Mouse (Mus musculus) left cerebral cortex, adult 11 months (tissue): ENCODE results near the gene Slc17a8.
A peak's percentile ranks its signal among the peaks of the same experiment; 100 is the strongest.
"Not testable (repeated sequence)": the region's sequence is repeated elsewhere in the genome, so short reads cannot be mapped to it uniquely, and the experiment has no call there.

Experiments
- DNase-seq: peaks from one replicate; pipeline ENCODE4 v3.0.0; 2022; ENCODE audit warnings: low spot score

The Slc17a8 gene

DNA sequence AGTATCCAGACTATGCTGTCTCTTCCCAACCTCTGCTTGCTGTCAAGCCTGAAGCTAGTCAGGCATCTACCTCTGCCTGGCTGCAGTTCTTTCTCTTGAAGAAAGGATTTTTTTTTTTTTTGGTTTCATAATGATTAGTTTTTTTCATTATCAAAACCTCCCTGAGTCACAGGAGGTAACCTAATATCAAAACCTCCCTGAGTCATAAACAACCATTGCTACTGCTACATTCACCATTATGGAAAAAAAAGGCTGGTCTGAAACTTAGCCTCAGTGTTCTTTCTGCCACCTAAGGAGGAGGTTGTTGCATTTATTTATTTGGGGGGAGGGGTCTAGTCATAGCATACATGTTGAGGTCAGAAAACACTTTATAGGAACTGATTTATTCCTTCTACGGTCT is 31.2 kb downstream of the Slc17a8 start:
- DNase-seq = no peak

DNA sequence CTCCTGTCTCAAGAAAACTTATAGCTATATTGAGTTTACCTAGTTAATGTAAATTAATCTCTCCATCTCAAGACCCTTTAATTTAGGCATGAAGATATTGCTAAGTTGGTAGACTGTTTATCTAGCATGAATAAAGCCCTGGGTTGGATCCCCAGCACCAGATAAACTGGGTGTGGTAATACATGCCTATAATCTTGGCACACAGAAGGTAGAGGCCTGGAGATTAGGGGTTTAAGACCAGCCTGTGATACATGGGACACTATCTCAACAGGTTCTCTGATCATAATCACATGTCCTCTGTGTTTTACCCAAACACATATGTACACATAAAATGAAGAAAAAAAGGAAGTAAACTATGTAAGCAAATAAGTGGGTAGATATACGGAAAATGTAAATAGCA is 32.3 kb downstream of the Slc17a8 start:
- no peak for DNase-seq

DNA sequence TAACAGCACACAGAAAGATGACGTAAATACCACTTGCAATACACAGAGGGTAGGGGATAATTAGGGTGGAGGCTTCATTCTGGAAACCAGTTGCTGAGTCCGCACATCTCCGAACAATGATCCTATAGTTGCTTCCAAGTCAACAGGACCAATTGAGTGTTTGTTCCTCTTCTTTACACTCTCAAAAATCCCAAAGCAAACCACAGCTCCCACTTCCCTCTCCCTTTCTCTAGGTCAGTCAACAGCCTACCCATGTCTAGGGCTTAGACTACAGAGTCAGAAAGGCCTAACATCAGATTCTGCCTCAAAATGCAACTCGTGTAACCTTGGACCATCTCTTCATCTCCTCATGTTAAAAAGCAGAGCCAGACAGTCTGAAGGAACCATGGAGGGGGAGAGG is 36.3 kb downstream of the Slc17a8 start:
- DNase-seq = no peak

DNA sequence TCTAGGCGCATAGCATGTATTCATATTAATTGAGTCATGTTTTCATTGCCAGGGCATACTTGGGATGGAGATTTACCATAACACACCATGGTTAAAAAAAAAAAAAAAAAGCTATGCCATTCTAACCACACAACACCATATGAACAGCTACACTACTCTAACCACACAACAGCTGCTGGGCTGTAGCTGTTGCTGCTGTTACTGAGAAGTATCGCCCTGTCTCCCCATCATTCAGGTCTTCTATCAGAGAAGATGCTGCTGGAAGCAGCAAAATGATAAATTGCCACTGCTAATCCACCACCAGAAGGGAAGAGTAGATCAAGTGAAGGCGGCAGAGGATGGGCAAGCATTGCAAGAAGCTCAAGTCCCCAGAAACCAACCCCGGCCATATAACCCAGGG is 42.3 kb downstream of the Slc17a8 start:
- DNase-seq = no peak

DNA sequence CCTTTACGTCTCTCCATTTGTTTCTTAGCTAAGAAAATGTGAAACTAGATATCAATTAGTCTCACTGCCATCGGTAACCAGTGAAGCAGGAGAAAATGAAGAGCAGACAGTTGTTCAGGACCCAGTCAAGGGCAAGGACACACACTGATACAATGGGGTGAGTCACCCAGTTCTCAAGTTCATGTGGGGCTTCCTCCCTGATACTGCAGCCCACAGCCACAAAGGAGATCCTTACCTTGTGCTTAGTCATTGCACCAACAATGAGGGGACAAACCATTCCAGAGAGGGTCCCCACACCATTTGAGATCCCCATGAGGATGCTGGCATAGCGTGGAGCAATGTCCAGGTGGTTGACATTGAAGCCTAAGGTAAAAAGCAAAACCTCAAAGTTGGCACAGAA is 43.4 kb downstream of the Slc17a8 start:
- DNase-seq = no peak

DNA sequence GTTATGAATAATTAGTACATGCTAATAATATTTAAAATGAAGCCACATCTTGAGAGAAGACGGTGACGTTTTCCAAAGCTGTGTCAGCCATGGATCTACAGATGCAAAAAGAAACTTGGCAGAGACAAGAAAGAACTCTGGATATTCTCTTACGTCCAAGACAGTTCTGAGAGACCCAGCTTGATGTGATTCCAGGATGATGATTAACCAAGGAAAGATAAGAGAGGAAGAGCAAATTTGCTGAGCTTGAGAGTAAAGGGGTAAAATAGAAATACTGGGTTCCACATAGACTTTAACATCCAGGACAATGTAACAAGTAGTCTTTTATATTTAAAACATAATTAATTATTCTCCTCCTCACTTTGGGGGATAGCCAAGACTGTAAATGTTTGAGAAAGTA is 47.6 kb downstream of the Slc17a8 start:
- DNase-seq = no peak

DNA sequence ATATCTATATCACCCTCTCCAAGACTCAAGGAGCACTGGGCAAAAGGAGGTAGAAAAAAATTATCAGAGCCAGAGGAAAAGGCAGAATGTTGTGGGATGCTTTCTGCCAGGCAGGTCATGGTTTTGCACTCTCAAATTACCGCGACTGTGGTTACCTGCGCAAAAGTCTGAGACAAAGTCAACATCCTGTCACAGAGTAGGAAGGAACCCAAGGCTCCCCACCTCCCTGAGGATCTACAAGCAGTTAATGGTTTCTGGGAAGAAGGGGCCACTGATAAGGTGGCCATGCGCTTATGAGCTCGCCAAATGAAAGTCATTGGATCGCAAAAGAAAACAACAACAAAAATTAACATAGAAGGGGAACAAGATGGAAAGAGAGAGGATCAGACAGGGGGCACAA is 48.1 kb downstream of the Slc17a8 start:
- DNase-seq = no peak

DNA sequence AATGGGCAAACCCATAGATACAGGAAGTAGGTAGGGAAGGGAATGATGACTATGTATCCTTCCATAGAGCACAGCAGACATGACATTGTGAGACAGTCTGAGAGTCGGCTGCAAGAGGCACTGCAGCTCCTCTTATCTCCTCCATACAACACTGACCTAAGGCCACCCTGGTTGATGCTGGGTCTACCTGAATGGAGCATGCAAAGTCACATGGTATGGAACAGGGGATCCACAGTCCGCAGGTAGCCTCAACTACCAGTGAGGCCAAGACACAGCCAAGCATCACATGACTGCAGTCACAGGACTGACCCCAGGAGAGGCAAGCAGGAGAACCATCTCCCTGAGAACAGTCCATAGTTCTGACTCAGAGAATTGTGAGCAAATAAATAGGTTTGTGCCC is 53.7 kb downstream of the Slc17a8 start:
- no peak for DNase-seq

DNA sequence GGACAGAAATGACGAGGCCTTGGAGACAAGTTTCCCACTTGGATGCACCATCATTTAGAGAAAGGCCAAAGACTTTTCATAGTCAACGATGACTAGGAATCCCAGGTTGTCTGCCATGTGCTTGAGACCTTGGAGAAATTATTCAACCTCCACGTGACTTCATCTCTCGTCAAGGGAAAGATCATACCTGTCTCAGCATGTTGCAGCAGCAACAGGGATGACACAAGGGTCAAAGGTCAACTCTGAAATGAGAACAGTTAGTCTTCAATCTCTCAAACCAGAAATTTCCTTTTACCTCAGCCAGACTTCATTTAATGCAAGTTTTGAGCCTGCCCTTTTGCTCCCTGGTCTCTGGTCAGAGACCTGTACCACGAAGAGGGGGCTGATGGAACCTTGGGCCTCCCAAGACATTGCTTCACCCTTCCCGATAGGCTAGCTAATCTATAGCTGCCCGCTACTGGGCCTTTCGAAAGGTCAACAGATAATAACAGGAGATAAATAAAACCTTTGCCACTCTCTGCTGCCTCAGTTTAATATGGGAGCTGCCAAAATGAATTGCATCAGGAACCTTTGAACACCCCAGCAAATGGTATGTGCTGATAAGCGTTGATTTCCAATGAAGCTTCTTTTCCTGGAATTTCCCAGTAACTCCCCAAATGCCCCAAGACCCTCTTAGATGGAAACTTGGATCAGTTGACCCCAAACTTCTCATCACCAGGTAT is 55.6 kb downstream of the Slc17a8 start:
- DNase-seq = no peak

DNA sequence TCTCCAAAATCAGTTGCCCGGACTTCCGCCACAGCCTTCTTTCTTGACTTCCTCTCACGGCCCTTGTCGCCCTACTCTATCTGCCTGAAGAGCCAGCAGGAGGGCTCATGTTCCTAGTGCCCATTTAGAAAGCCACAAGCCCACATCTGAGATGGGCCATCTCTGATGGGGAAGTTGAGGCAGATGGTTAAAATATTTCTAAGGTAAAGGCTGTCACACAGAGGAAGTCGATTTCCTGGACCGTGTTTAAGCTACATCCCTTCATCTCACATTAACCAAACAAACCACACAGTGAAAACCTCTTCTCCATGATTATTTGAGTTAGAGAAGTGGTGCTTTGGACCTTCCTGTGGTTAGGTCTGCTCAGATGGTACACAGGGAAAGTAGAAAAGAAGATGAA is 58.9 kb downstream of the Slc17a8 start:
- DNase-seq = no peak

DNA sequence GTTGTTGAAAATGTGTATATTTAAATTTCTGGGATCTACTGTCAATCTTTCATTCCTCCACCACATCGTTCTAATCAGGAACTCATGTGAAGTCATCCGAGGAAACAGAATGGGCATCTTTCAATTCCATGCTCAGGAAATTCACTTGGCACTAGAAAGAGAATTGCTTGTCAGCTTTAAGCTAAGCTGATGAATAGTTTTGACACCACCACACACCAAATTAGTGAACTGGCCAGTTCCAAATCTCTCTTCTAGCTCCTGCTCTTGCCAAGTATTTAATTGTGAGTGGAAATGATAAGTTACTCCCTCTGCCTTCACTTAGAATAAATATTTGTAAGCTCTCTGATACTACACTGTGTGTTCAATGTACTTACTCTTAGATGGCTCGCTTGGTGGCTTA is 61.7 kb downstream of the Slc17a8 start:
- no peak for DNase-seq

DNA sequence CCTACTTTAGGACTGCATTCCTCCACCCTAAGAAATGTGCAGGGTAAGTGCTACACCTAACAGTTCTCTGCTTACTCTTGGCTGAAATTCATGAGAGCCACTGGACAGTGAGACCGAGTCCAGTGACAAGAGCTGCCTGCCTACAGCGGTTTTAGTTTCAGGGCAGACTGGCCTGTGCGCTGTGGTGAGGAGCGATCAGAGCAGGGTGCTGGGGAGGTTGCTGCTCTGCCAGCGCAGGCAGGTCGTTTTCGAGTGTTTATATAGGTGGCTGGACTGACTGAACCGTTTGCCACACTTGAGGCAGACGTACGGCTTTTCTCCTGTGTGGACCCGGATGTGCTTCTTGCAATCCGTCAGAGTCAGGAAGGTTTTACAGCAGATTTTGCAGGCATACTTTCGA is 66.2 kb downstream of the Slc17a8 start:
- DNase-seq = not testable (repeated sequence)

DNA sequence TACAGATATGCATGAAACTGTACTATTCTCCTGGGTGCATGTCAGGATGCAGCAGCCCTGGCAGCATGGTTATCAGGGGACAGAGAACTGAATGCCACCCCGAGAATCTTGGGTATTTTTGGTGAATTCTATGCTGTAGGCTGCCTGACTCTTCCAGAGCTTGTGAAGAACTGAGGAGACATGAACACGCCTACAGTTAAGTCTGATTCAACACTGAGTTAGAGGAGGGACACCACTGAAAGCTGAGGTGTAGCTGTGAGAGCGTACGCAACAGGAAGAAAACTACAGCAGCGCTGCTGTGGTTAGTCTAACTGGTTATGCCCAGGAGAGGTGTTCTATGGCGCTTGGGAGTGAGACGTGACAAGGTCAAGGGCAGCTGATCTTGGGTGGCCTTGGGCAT is 67.2 kb downstream of the Slc17a8 start:
- DNase-seq = not testable (repeated sequence)

DNA sequence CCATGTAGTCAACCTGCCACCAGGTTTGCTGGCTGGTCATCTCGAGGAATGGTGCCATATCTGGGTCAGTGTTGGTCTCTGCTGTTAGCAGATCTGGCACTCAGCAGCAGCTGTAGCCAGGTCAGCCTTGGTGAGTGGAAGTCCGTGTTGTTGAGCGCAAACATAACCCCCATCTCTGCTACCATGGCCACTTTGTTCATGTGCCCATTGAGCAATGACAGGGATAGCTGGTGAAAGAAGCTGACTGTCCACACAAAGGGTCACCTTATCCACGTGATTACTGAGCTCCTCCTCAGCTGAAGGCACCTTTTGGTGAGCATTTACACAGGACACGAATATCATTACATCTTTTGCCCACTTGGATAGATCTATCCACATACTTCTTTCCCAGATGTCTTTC is 68.0 kb downstream of the Slc17a8 start:
- DNase-seq = no peak

DNA sequence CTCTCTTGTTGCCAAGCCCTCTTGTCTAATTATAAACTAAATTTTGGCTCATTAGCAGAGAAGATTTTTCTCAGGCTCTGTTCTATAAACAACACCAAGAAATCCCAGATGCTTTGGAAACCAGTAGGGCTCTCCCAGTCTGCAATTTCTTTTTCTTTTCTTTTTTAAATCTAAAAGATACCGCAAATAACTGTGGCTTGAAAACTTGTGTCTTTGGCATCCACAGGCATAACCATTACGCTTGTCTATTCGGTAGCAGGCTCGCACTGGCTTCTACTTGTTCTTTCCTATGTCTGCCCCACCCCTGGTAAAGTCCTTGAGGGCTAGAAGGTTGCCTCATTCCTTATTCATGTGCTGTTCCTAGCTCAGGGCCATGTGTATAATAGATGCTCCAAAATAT is 69.4 kb downstream of the Slc17a8 start:
- DNase-seq = peak; percentile 2

DNA sequence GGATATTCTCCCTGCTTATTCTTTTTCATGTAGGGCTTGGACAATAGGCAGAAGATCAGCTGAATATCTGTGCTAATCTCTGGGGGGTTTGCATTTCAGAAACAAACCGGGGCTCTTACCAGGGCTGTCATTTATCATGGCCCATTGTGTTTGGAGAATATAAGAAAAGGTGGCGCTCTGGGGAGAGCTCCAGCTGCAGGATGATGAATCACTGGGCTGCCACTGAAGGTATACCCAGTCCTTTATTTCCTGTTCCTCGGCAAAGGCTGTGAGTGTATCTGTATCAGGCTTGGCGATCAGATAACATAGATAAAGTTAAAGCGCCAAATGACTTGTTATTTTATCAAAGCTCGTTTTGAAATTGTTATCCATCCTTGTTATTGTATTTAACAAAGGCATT is 73.0 kb downstream of the Slc17a8 start:
- DNase-seq = no peak

DNA sequence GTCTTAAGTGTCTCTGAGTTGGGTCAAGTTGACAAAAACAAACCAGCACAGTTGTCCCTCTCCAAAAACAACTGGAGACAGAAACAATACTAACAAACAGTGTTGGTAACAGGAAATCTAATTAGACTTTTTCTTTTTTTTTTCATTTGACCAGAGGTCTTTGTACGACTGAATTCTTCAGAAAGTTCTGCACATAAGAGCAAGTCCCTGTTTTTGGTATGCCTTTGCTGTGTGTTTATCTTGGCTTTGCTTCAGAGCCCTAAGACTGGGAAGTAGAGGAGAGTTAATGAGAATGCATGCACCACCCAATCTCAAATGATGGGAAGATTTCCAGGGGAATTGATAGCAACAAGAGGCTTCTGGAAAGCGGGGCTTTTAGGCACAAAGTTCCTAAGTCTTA is 74.1 kb downstream of the Slc17a8 start:
- no peak for DNase-seq

DNA sequence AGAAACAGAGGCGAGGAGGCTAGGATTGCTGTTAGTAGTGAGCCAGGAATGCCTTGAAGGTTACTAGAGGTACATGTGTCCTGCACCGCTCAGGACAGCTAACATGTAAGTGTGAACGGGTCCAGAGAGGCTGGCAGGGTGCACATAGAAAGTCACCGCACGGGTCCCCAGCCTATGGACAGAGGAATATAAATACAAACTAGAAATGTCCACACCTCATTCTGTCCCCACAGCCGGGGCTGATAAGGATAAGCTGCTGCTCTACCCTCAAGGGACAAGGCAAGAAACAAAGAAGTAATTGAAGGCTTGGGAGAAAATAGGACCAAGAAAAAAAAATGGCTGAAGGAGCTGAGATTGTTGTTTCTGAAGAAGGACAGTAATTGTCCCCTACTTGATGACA is 77.2 kb downstream of the Slc17a8 start:
- DNase-seq = no peak

DNA sequence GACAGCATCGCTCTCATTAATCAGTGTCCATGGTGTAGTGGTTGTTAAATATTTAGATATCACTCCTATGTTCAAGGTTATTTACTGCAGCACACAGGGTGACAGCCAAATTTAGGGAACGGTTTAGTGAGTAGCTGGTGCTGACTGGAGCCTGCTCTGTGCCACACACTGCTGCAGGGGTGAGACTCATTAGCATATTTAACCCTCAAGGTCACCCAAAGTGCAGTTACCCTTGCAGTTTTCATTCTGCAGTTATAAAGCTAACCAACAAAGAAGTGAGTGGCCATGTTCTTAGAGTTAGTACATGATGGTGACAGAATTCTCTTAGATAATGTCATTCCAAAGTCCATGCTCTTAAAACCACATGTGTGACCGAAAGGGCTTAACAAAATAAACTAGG is 78.7 kb downstream of the Slc17a8 start:
- no peak for DNase-seq

DNA sequence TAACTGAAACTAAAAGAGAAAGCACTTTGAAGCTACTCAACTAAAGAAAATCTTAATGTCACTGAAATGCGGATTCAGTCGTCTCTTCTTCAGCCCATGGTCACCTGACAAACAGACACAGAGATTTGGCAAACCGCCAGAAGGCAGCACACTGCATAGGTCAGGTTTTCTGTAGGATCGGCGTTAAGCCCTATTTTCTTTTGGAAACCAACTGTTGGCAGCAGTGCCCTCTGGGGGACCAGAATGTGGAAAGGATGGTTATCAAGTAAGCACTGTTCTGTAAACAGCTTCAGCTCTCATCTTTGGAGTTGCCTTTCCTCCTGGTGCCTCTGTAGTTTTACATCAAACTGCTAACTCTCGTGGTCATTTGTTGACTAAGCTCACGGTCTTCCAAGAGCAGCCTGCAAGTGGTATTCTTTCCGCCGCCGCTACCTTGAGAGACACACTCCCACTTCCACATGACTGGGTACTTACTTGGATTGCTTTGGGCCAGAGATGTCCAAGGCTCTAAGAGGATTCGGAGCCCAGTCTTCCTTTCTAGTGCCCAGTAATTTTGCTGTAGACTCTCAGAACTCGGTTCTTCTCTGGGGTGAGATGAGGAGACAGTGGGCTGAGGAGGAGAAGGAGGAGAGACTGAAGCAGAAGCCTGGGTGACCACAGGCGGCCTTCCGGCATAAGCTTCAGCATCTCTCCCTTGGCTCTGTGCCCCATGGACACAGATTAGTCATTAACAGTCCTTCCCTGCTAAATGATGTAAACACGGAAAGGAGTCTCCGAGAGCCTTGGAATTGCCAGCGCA is 87.9 kb downstream of the Slc17a8 start, which contains the start of gene Nr1h4:
TSS of gene Nr1h4 (minus strand) at position 657 of the 799 bp plus-strand sequence.
- no peak for DNase-seq

DNA sequence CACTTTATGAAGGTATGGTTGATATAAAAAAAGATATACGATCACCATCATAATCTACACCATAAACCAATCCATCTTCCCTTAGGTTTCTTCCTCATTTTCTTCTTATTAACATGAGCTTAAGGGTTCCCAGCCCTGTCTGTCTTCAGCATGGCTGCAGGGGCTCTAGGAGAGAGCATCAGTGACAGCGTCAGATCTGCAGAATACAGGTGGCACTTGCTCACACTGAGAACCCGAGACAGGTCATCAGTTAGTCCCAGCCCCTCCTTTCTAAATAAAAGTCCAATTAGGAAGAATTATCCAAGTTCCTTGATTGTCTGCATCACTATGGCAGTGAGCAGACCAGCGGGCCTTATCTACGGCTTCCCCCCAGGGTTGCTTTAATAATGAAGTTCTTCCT is 88.6 kb downstream of the Slc17a8 start:
- no peak for DNase-seq

DNA sequence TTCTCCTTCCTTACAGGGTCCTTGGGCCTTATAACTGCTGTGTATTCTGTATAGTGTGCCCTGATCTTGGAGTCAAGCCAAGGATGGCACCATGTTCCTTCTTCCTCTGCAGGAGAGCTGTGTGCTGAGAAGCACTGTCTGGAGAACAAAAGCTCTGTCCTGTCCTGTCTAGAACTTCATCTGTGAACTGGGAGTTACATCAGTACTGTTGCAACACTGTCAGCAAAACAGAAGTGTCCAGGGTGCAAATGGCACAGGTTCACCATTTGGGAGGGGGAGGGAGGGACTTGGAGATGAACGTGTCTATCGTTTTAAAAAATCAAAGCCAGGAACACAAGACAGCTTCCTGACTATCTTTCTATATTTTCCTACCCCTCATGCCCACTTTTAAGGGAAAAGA is 89.1 kb downstream of the Slc17a8 start:
- DNase-seq = no peak

DNA sequence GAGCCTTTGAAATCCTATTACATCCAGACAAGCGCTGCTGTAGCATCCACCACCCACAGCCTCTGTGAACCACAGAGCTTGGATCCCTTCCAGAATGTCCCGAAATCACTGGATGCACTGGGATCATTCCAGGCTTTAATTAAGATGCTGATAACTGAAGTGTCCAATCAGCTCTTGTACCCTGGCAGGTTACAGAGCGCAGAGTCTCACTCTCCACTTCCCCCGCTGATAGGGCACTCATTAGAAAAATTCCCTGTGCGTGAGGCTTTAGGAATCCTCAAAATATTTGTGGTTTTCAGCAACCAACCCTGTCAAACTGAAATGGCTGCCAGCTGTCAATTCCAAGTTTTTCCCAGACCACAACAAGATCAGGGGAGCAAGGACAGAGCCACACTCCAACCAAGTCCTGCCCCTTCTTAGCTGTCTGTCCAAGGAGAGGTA is 89.8 kb downstream of the Slc17a8 start:
- DNase-seq = no peak

DNA sequence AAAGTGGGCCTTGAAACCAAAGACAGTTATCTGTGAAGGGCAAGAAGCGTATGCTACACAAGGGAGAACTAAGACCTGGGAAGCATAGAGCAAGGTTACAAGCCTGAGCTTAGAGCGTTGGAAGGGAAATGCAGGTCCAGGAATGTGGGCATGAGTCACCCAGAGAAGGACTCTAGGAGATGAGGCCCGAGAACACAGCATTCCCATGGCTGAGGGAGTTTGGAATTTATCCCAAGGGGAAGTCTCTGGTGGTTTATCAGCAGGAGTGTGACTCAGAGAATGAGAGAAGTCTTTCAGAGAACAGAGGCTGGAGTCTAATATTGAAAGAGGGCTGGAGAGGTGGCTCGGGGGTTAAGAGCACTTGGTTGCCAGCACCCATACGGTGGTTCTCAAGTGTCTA is 94.0 kb downstream of the Slc17a8 start:
- DNase-seq = no peak
